Mouse (Mus musculus): ENCODE data around the gene Got1. TPM values are rescaled to one million over a fixed set of nuclear protein-coding genes. Genes with fewer than 3 reads are reported as not detected.

The Got1 gene
- polyA plus RNA-seq, 2 experiments = 10.8 to 11.6 TPM

DNA sequence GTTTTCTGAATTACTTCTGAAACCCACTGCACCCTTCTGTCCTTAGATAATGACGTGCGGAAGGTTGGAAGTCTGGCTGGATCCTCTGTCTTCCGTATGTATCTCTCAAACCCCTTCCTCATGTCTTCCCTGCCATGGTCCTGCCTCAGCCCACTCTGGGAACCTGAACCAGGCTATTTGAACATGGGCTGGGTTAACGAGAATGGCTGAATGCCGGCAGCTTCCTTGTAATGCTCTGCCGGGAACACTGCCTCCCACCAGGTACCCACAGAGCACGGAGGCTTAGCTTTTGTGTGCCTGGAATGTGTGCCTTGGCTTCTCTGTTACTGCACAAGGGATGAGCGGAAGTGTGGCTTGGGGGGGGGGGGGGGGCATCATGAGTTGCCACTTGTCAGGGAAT is 52.1 kb downstream of the Got1 start:
- WGBS (ENCODE audit: insufficient replicate concordance) = 68% methylated on average over 8 of the region's 8 CpGs
- DNase-seq (ENCODE audit: low read depth in 3 of 3, low spot score in 3 of 3) (no peak), ATAC-seq (ENCODE audit: insufficient read depth) (no peak)
- H3K27ac ChIP-seq = no peak overlapping the region
- no peak overlapping the region for H3K4me2 ChIP-seq (ENCODE audit: low read depth)
- no peaks in the 10 kb centered on the region for H3K27me3 ChIP-seq (ENCODE audit: control insufficient read depth, insufficient read depth, low read length)
- no peaks in the 10 kb centered on the region for H3K36me3 ChIP-seq (replicated peaks; ENCODE audit: control insufficient read depth, insufficient read depth, low read depth)
- peaks cover 0 to 4% of the 10 kb centered on the region in 2 experiments; a peak in 2 of 4 replicates for H3K4me1 ChIP-seq (replicated peaks; ENCODE audit: control insufficient read depth in 2 of 2, insufficient read depth in 2 of 2, low read length in 1 of 2)
- H3K9me3 ChIP-seq (ENCODE audit: control insufficient read depth, low read length) = no peaks in the 10 kb centered on the region
- H3K9ac ChIP-seq (replicated peaks) = no peak overlapping the region
- no peak for TF ChIP-seq CTCF (IDR thresholded peaks at IDR 0.05; ENCODE audit: low read depth)
- no peak for TF ChIP-seq EP300 (IDR thresholded peaks at IDR 0.05; ENCODE audit: low read depth)
- H3K4me3 ChIP-seq (ENCODE audit: insufficient read depth in 1 of 2, low read depth in 2 of 2, low read length in 2 of 2) = no peak overlapping the region

DNA sequence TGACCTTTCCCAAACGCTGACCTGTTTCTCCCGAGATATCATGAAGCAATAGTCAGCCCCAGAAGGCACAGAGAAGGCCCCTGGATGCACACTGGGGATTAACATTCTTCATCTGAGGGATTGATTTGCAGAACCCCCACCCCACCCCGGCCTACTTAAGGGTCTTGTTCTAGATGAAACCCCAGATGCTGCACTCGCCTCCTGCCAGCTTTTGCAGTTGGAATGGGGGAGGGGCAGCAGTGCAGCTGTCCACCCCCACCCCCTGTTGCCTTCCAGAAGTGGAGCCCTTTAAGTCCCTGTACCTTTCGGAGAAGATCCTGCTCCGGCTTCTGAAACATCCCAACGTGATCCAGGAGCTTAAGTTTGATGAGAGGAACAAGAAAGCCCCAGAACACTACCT is 55.1 kb downstream of the Got1 start:
- no peak overlapping the region for H3K4me2 ChIP-seq (ENCODE audit: low read depth)
- H3K36me3 ChIP-seq (replicated peaks; ENCODE audit: control insufficient read depth, insufficient read depth, low read depth) = no peaks in the 10 kb centered on the region
- no peak for DNase-seq (ENCODE audit: low read depth in 3 of 3, low spot score in 3 of 3)
- H3K27ac ChIP-seq = no peak overlapping the region
- H3K4me3 ChIP-seq (ENCODE audit: insufficient read depth in 1 of 2, low read depth in 2 of 2, low read length in 2 of 2) = no peak overlapping the region
- no peaks in the 10 kb centered on the region for H3K9me3 ChIP-seq (ENCODE audit: control insufficient read depth, low read length)
- H3K4me1 ChIP-seq (replicated peaks; ENCODE audit: control insufficient read depth in 2 of 2, insufficient read depth in 2 of 2, low read length in 1 of 2) = no peaks in the 10 kb centered on the region
- no peaks in the 10 kb centered on the region for H3K27me3 ChIP-seq (ENCODE audit: control insufficient read depth, insufficient read depth, low read length)
- H3K9ac ChIP-seq (replicated peaks) = no peak overlapping the region
- TF ChIP-seq CTCF (IDR thresholded peaks at IDR 0.05; ENCODE audit: low read depth) (no peak), EP300 (IDR thresholded peaks at IDR 0.05; ENCODE audit: low read depth) (no peak)
- WGBS (ENCODE audit: insufficient replicate concordance) = 59% methylated on average over 7 of the region's 7 CpGs
- no peak for ATAC-seq (ENCODE audit: insufficient read depth)

DNA sequence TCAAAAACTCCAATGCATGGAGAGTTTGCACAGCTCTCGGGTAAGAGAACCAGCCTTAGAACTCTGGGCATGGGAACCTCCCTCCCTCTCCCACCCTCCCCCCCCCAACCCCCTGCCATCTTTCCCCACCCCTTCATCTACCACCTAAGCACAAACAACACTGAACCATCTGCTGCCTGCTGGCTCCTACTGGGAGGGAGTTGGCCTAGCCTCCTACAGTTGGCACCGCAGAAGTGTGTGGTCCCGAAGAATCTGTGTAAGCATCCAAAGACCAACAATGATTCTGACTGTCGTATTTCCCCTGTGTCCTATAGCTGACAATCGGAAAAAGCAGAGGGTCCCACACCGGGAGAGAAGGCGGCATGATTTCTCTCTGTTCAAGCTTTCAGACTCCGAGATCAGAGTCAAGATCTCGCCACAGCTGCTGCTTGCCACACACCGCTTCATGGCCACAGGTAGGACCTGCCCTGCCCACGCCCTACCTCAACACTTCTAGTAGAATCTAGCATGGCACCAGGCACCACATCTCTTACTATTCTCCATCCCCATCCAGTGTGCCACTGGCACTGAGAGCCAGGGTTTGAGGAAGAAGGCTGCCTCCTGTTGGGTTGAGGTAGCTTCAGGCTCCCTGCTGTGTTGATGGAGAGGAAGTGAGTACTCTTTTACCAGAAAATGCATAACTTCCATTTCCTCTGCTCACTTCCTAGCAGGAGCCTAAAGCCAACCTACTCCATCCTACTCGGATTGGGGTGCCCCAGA is 56.3 kb downstream of the Got1 start:
- H3K4me2 ChIP-seq (ENCODE audit: low read depth) = no peak overlapping the region
- H3K27ac ChIP-seq = no peak overlapping the region
- no peaks in the 10 kb centered on the region for H3K27me3 ChIP-seq (ENCODE audit: control insufficient read depth, insufficient read depth, low read length)
- no peak overlapping the region for H3K4me3 ChIP-seq (ENCODE audit: insufficient read depth in 1 of 2, low read depth in 2 of 2, low read length in 2 of 2)
- WGBS (ENCODE audit: insufficient replicate concordance) = 56% methylated on average over 12 of the region's 12 CpGs
- no peaks in the 10 kb centered on the region for H3K4me1 ChIP-seq (replicated peaks; ENCODE audit: control insufficient read depth in 2 of 2, insufficient read depth in 2 of 2, low read length in 1 of 2)
- H3K36me3 ChIP-seq (replicated peaks; ENCODE audit: control insufficient read depth, insufficient read depth, low read depth) = no peaks in the 10 kb centered on the region
- TF ChIP-seq CTCF (IDR thresholded peaks at IDR 0.05; ENCODE audit: low read depth) = no peak
- no peak for TF ChIP-seq EP300 (IDR thresholded peaks at IDR 0.05; ENCODE audit: low read depth)
- no peaks in the 10 kb centered on the region for H3K9me3 ChIP-seq (ENCODE audit: control insufficient read depth, low read length)
- no peak for ATAC-seq (ENCODE audit: insufficient read depth)
- DNase-seq (ENCODE audit: low read depth in 3 of 3, low spot score in 3 of 3) = no peak
- H3K9ac ChIP-seq (replicated peaks) = no peak overlapping the region

DNA sequence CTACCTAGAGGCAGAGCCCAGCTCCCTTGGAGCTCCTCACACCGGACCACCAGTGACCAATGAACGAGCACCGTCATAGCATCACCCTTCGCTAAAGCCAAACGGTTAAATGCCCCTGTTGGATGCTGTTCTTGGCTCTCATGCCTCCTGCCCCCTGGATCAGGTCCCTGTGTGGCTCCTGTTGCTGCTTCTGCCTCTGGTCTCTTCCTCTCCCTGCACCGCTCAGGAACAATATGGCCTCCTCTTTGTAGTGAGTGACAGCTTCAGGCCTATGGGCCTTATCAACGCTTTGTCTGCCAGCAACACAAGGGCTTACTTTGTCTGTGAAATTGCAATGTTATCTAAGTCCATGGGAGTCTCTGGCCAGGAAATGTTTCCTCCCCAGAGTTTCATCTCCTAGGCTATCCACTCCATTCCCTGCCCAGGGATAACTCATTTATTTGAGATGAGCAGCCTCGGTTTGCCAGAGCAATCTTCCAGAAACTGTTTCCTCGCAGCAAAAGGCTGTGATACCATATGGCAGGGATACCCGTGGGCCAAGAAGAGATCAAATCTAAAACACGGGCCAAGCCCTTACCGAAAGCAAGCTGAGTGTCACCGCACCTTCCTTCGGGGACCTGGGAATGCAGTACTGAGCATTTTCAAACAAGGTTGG is 58.7 kb downstream of the Got1 start:
- no peak overlapping the region for H3K27ac ChIP-seq
- H3K27me3 ChIP-seq (ENCODE audit: control insufficient read depth, insufficient read depth, low read length) = no peaks in the 10 kb centered on the region
- ATAC-seq (ENCODE audit: insufficient read depth) (no peak), DNase-seq (ENCODE audit: low read depth in 3 of 3, low spot score in 3 of 3) (no peak)
- no peaks in the 10 kb centered on the region for H3K36me3 ChIP-seq (replicated peaks; ENCODE audit: control insufficient read depth, insufficient read depth, low read depth)
- no peaks in the 10 kb centered on the region for H3K4me1 ChIP-seq (replicated peaks; ENCODE audit: control insufficient read depth in 2 of 2, insufficient read depth in 2 of 2, low read length in 1 of 2)
- no peaks in the 10 kb centered on the region for H3K9me3 ChIP-seq (ENCODE audit: control insufficient read depth, low read length)
- no peak overlapping the region for H3K4me3 ChIP-seq (ENCODE audit: insufficient read depth in 1 of 2, low read depth in 2 of 2, low read length in 2 of 2)
- no peak overlapping the region for H3K9ac ChIP-seq (replicated peaks)
- H3K4me2 ChIP-seq (ENCODE audit: low read depth) = no peak overlapping the region
- TF ChIP-seq EP300 (IDR thresholded peaks at IDR 0.05; ENCODE audit: low read depth) = no peak
- TF ChIP-seq CTCF (IDR thresholded peaks at IDR 0.05; ENCODE audit: low read depth) = no peak
- 84% methylated on average over 14 of the region's 14 CpGs for WGBS (ENCODE audit: insufficient replicate concordance)

DNA sequence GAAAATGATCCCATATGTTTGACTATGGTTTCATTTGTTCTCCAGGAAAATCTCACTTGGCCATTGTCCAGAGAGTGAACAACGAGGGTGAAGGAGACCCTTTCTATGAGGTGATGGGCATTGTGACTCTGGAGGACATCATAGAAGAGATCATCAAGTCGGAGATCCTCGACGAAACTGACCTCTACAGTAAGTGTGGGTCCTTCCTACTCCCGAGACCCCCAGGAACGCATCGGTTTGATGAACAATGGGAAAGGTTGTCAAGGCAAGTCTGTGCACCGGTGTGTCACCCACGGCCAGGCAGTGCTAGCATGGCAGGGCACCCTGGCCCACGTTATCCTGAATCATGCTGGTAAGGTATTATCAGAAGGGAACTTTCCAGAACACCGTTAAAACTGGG is 59.3 kb downstream of the Got1 start:
- no peak overlapping the region for H3K4me2 ChIP-seq (ENCODE audit: low read depth)
- DNase-seq (ENCODE audit: low read depth in 3 of 3, low spot score in 3 of 3) (no peak), ATAC-seq (ENCODE audit: insufficient read depth) (no peak)
- H3K36me3 ChIP-seq (replicated peaks; ENCODE audit: control insufficient read depth, insufficient read depth, low read depth) = no peaks in the 10 kb centered on the region
- H3K4me1 ChIP-seq (replicated peaks; ENCODE audit: control insufficient read depth in 2 of 2, insufficient read depth in 2 of 2, low read length in 1 of 2) = no peaks in the 10 kb centered on the region
- no peak overlapping the region for H3K4me3 ChIP-seq (ENCODE audit: insufficient read depth in 1 of 2, low read depth in 2 of 2, low read length in 2 of 2)
- WGBS (ENCODE audit: insufficient replicate concordance) = 75% methylated on average over 11 of the region's 11 CpGs
- H3K27me3 ChIP-seq (ENCODE audit: control insufficient read depth, insufficient read depth, low read length) = no peaks in the 10 kb centered on the region
- no peaks in the 10 kb centered on the region for H3K9me3 ChIP-seq (ENCODE audit: control insufficient read depth, low read length)
- no peak overlapping the region for H3K9ac ChIP-seq (replicated peaks)
- TF ChIP-seq CTCF (IDR thresholded peaks at IDR 0.05; ENCODE audit: low read depth) (no peak), EP300 (IDR thresholded peaks at IDR 0.05; ENCODE audit: low read depth) (no peak)
- H3K27ac ChIP-seq = no peak overlapping the region
